Mouse (Mus musculus): ENCODE measurements at regions not wholly inside any gene's neighbourhood (a gene's known extent, or its start where the extent isn't known, plus 50 kb on each side); places are given as distances from the start of the nearest gene placed in this dataset.

DNA sequence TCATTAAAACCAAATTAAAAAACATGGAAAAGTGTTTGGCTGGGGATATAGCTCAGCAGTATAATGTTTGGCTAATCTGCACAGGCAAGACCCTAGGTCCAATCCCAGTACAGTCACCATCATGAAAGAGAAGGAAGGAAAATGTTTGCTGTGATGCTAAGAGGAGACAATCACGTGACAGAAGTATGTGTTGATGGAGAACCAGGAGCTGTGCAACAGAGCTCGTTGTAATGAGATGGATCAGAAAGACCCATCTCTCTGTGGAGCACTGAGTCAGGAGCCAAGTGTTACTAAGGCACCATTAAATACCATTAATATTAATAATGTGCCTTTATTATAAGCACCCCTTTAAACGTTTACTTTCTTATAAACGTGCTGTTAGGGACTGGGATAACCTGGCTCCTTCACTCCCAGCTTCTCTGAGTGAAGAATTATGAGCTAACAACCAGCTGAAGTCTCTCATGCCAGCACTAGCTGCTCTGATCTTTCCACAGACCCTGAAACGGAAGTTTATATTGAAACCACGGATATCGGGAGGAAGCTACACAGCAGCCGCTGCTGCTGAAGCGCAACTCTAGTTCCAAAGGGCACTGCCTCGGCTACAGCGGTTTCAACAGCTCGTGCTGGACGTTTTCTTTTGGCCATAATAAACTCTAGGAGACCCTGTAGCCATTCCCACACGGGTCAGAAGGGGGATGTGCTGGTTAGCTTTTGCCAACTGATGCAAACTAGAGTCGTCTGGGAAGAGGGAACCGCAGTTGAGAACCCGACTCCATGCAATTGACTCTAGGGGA, 167.7 kb downstream of the Tex36 start:
- TF ChIP-seq CTCF (conservative IDR thresholded peaks at IDR 0.05; ENCODE audit: insufficient read depth, insufficient read length, low read depth, low read length) = no peak
- TF ChIP-seq POLR2A (IDR thresholded peaks at IDR 0.05; ENCODE audit: low read depth, low read length) = no peak

Data from kidney, adult 2 months (tissue).